Mouse (Mus musculus) heart, embryonic 14.5 days (tissue): Measurements from ENCODE around the gene Dact3. TPM values are rescaled to one million over a fixed set of nuclear protein-coding genes. Genes with fewer than 3 reads are reported as not detected.

Experiments used
- ATAC-seq: fragments of 200-750 bp; cut with Nextera tagmentation; 2 replicates; pipeline ENCODE4 v1.8.0; 2017; ENCODE audit warnings: low read depth, moderate TSS enrichment; ENCODE audit not compliant: insufficient number of reproducible peaks, insufficient read depth, low FRiP score
- H3K27ac ChIP-seq, 2 experiments: fragments of 200-500 bp in 1 of 2; fragments of 300-500 bp in 1 of 2; sonication (generic) in 1 of 2; replicated peaks in 1 of 2; 2 replicates each; pipeline ENCODE4 v1.5.1; 2012 to 2014; ENCODE audit warnings: low read depth in 2 of 2, low read length in 2 of 2, control low read depth in 1 of 2, mild to moderate bottlenecking in 1 of 2, mixed read lengths in 1 of 2; ENCODE audit not compliant: control insufficient read depth in 1 of 2, insufficient read depth in 1 of 2
- H3K27me3 ChIP-seq: fragments of 300-500 bp; sonication (generic); 2 replicates; pipeline ENCODE4 v1.6.1; 2014; ENCODE audit warnings: mild to moderate bottlenecking, low read length, control low read depth; ENCODE audit not compliant: control insufficient read depth, insufficient read depth
- H3K36me3 ChIP-seq: fragments of 300-500 bp; sonication (generic); 2 replicates; pipeline ENCODE4 v1.6.1; 2014; ENCODE audit warnings: mild to moderate bottlenecking, control low read depth, low read length, mixed read lengths; ENCODE audit not compliant: control insufficient read depth, insufficient read depth
- H3K4me1 ChIP-seq, 2 experiments: fragments of 200-500 bp in 1 of 2; fragments of 300-500 bp in 1 of 2; sonication (generic) in 1 of 2; 2 replicates each; pipeline ENCODE4 v1.6.1; 2012 to 2014; ENCODE audit warnings: low read length in 2 of 2, control low read depth in 1 of 2, mixed read lengths in 1 of 2; ENCODE audit not compliant: control insufficient read depth in 2 of 2, insufficient read depth in 2 of 2
- H3K4me2 ChIP-seq: fragments of 300-500 bp; sonication (generic); 2 replicates; pipeline ENCODE4 v1.6.1; 2014; ENCODE audit warnings: mild to moderate bottlenecking, low read length
- H3K4me3 ChIP-seq, 2 experiments: fragments of 200-500 bp in 1 of 2; fragments of 300-500 bp in 1 of 2; sonication (generic) in 1 of 2; 2 replicates each; pipeline ENCODE4 v1.5.1; 2012 to 2014; ENCODE audit warnings: low read length in 2 of 2, mild to moderate bottlenecking in 2 of 2, control low read depth in 1 of 2, low read depth in 1 of 2, moderate library complexity in 1 of 2; ENCODE audit not compliant: control insufficient read depth in 1 of 2, insufficient read depth in 1 of 2
- H3K9ac ChIP-seq: fragments of 300-500 bp; sonication (generic); 2 replicates; pipeline ENCODE4 v1.6.1; 2014; ENCODE audit warnings: mild to moderate bottlenecking, low read length
- H3K9me3 ChIP-seq: fragments of 300-500 bp; sonication (generic); 2 replicates; pipeline ENCODE4 v1.6.1; 2016; ENCODE audit warnings: low read length, control low read depth; ENCODE audit not compliant: control insufficient read depth
- WGBS: fragments of 180-500 bp; shearing (Covaris S2); extraction: QIAGEN DNeasy Blood & Tissue Kit; methylation state at CpG from one replicate; pipeline ENCODE4 v1.1.7; 2014; 5-methylcytosine and 5-hydroxymethylcytosine counted together
- polyA plus RNA-seq: library from polyadenylated mRNA; unstranded; fragments of >200 nt; fragmentation: Nextera tagmentation; extraction: Ambion mirVana; gene quantifications from 2 replicates; pipeline ENCODE4 v1.2.1, GENCODE M21; 2014

The Dact3 gene
- polyA plus RNA-seq, 1 experiment from 2014 or later, result 13.8 TPM

GRCm38 (mm10) chr7:16920818-16921791 is 46.0 kb downstream of the Dact3 start:
- no peak for ATAC-seq
- Histone ChIP-seq H3K4me1 (peaks cover 21 to 48% of the 10 kb centered on the region in 2 experiments), H3K36me3 (peaks cover 58% of the 10 kb centered on the region), H3K9ac (peak overlapping the region; percentile 99), H3K9me3 (no peaks in the 10 kb centered on the region), H3K27me3 (no peaks in the 10 kb centered on the region), H3K4me3 (peak overlapping the region in 1 of 2 experiments; percentile 16; a peak in 2 of 4 replicates), H3K4me2 (peak overlapping the region; percentile 93), H3K27ac (peak overlapping the region in 1 of 2 experiments; percentile 42; a peak in 2 of 4 replicates)
- WGBS, result 49% methylated on average over 21 of the region's 21 CpGs

- Histone ChIP-seq H3K27ac (peak overlapping the region; percentile 16 to 42; a peak in 2 of 4 replicates), H3K27me3 (no peaks in the 10 kb centered on the region), H3K4me3 (peak overlapping the region in 1 of 2 experiments; percentile 96; a peak in 2 of 4 replicates), H3K4me2 (peak overlapping the region; percentile 93), H3K9ac (peak overlapping the region; percentile 99), H3K4me1 (peaks cover 20 to 40% of the 10 kb centered on the region in 2 experiments), H3K36me3 (peaks cover 50% of the 10 kb centered on the region), H3K9me3 (no peaks in the 10 kb centered on the region)
- WGBS, result 38% methylated on average over 6 of the region's 6 CpGs
- no peak for ATAC-seq
Observed at GRCm38 (mm10) chr7:16921881-16922335, 46.8 kb downstream of the Dact3 start.

GRCm38 (mm10) chr7:16922360-16922973 is 47.4 kb downstream of the Dact3 start:
- no peak for ATAC-seq
- no peak overlapping the region for H3K27ac ChIP-seq
- 49% methylated on average over 10 of the region's 10 CpGs for WGBS

GRCm38 (mm10) chr7:16923283-16924036 is 48.3 kb downstream of the Dact3 start:
- peak overlapping the region; percentile 99 for H3K9ac ChIP-seq
- peak overlapping the region; percentile 89 to 96 for H3K4me3 ChIP-seq
- H3K36me3 ChIP-seq, result peaks cover 35% of the 10 kb centered on the region
- H3K27me3 ChIP-seq, result no peaks in the 10 kb centered on the region
- 0% methylated on average over 48 of the region's 57 CpGs for WGBS
- no peak for ATAC-seq
- peaks cover 18 to 37% of the 10 kb centered on the region in 2 experiments for H3K4me1 ChIP-seq
- H3K9me3 ChIP-seq, result no peaks in the 10 kb centered on the region
- peak overlapping the region; percentile 93 for H3K4me2 ChIP-seq
- peak overlapping the region; percentile 88 to 95 for H3K27ac ChIP-seq

More at GRCm38 (mm10) chr7:16922360-16922973, 47.4 kb downstream of the Dact3 start:
- peak overlapping the region; percentile 89 to 96 for H3K4me3 ChIP-seq
- H3K9ac ChIP-seq, result peak overlapping the region; percentile 99
- no peaks in the 10 kb centered on the region for H3K9me3 ChIP-seq
- H3K27me3 ChIP-seq, result no peaks in the 10 kb centered on the region
- H3K36me3 ChIP-seq, result peaks cover 45% of the 10 kb centered on the region
- peaks cover 18 to 37% of the 10 kb centered on the region in 2 experiments for H3K4me1 ChIP-seq
- H3K4me2 ChIP-seq, result peak overlapping the region; percentile 93

- Histone ChIP-seq H3K36me3 (peaks cover 27% of the 10 kb centered on the region), H3K9me3 (no peaks in the 10 kb centered on the region), H3K27ac (peak within 1 kb of the TSS; percentile 95 to 100), H3K9ac (peak within 1 kb of the TSS; percentile 99), H3K4me1 (peaks cover 18 to 36% of the 10 kb centered on the region in 2 experiments), H3K4me2 (peak within 1 kb of the TSS; percentile 93), H3K4me3 (peak within 1 kb of the TSS; percentile 89 to 96), H3K27me3 (no peaks in the 10 kb centered on the region)
- ATAC-seq, result peak; percentile 91
- 2% methylated on average over 60 of the region's 64 CpGs for WGBS
Observed at GRCm38 (mm10) chr7:16924037-16924834, 49.1 kb downstream of the Dact3 start, which contains the start of gene Calm3. Calm3 (minus strand) TSS chr7:16924114.

GRCm38 (mm10) chr7:16928341-16928740 is 53.2 kb downstream of the Dact3 start:
- Histone ChIP-seq H3K4me3 (no peak overlapping the region), H3K9ac (no peak overlapping the region), H3K4me2 (no peak overlapping the region), H3K27ac (no peak overlapping the region), H3K36me3 (no peaks in the 10 kb centered on the region), H3K4me1 (no peaks in the 10 kb centered on the region), H3K9me3 (no peaks in the 10 kb centered on the region), H3K27me3 (no peaks in the 10 kb centered on the region)
- no peak for ATAC-seq
- 34% methylated on average over 2 of the region's 2 CpGs for WGBS
